Mouse (Mus musculus): ENCODE results near the gene Dlgap5.

The Dlgap5 gene

GRCm38 (mm10) chr14:47395007-47395406 lies 23.2 kb downstream of the Dlgap5 start:
- DNase-seq, result no peak

GRCm38 (mm10) chr14:47393354-47394094 lies 24.7 kb downstream of the Dlgap5 start:
- DNase-seq, result no peak

- DNase-seq, result no peak
These were observed 32.1 kb downstream of the Dlgap5 start for GRCm38 (mm10) chr14:47386125-47386524.

- no peak for DNase-seq
These were observed 33.6 kb downstream of the Dlgap5 start for GRCm38 (mm10) chr14:47384653-47385052.

- no peak for DNase-seq
These were observed 34.3 kb downstream of the Dlgap5 start for GRCm38 (mm10) chr14:47383911-47384310.

- DNase-seq, result no peak
These were observed 39.9 kb downstream of the Dlgap5 start for GRCm38 (mm10) chr14:47378336-47378735.

GRCm38 (mm10) chr14:47376526-47376925 lies 41.7 kb downstream of the Dlgap5 start:
- no peak for DNase-seq

- DNase-seq, result peak; percentile 60
These were observed 44.2 kb downstream of the Dlgap5 start for GRCm38 (mm10) chr14:47373728-47374678.

GRCm38 (mm10) chr14:47371689-47372088 lies 46.5 kb downstream of the Dlgap5 start:
- no peak for DNase-seq

- no peak for DNase-seq
These were observed 47.4 kb downstream of the Dlgap5 start for GRCm38 (mm10) chr14:47370790-47371189.

GRCm38 (mm10) chr14:47369741-47370140 lies 48.5 kb downstream of the Dlgap5 start:
- no peak for DNase-seq

- DNase-seq, result peak; percentile 59
These were observed 50.7 kb downstream of the Dlgap5 start, which contains the start of gene Lgals3 for GRCm38 (mm10) chr14:47367461-47367860. TSS of gene Lgals3 (plus strand) at chr14:47367751.

GRCm38 (mm10) chr14:47366881-47367321 lies 51.3 kb downstream of the Dlgap5 start:
- DNase-seq, result peak; percentile 27

- DNase-seq, result peak; percentile 18
These were observed 53.3 kb downstream of the Dlgap5 start for GRCm38 (mm10) chr14:47364742-47365449.

GRCm38 (mm10) chr14:47361899-47362298 lies 56.3 kb downstream of the Dlgap5 start:
- DNase-seq, result no peak

- no peak for DNase-seq
These were observed 56.8 kb downstream of the Dlgap5 start for GRCm38 (mm10) chr14:47361418-47361817.

GRCm38 (mm10) chr14:47359610-47360009 lies 58.6 kb downstream of the Dlgap5 start:
- no peak for DNase-seq

- DNase-seq, result no peak
These were observed 61.6 kb downstream of the Dlgap5 start for GRCm38 (mm10) chr14:47356622-47357021.

GRCm38 (mm10) chr14:47354948-47355347 lies 63.3 kb downstream of the Dlgap5 start:
- DNase-seq, result no peak

- DNase-seq, result peak; percentile 25
These were observed 64.1 kb downstream of the Dlgap5 start for GRCm38 (mm10) chr14:47354111-47354577.

- DNase-seq, result no peak
These were observed 65.0 kb downstream of the Dlgap5 start for GRCm38 (mm10) chr14:47353240-47353639.

GRCm38 (mm10) chr14:47352272-47352671 lies 65.9 kb downstream of the Dlgap5 start:
- no peak for DNase-seq

GRCm38 (mm10) chr14:47350974-47351373 lies 67.2 kb downstream of the Dlgap5 start:
- DNase-seq, result no peak

Data from kidney, adult 18-20 months (tissue).